Mouse (Mus musculus) testis, adult 2 months (tissue): ENCODE measurements around the gene Fsd1l. TPM values are rescaled to one million over a fixed set of nuclear protein-coding genes. Genes with fewer than 3 reads are reported as not detected.
"Not testable (repeated sequence)": the region's sequence is repeated elsewhere in the genome, so short reads cannot be mapped to it uniquely, and the experiment has no call there.

Experiments used
- H3K27ac ChIP-seq: fragments of 200-500 bp; 2 replicates; pipeline ENCODE4 v1.5.1; 2012; ENCODE audit warnings: low read depth, low read length; ENCODE audit not compliant: control insufficient read depth, insufficient read depth
- H3K27me3 ChIP-seq: fragments of 200-500 bp; 2 replicates; pipeline ENCODE4 v1.6.1; 2012; ENCODE audit warnings: mild to moderate bottlenecking, low read length, moderate library complexity; ENCODE audit not compliant: control insufficient read depth, insufficient read depth
- H3K36me3 ChIP-seq: fragments of 200-500 bp; 2 replicates; pipeline ENCODE4 v1.6.1; 2012; ENCODE audit warnings: mild to moderate bottlenecking, low read length; ENCODE audit not compliant: control insufficient read depth, insufficient read depth
- H3K4me1 ChIP-seq: fragments of 200-500 bp; 2 replicates; pipeline ENCODE4 v1.6.1; 2012; ENCODE audit warnings: low read length; ENCODE audit not compliant: control insufficient read depth, insufficient read depth
- H3K4me3 ChIP-seq: fragments of 200-500 bp; 2 replicates; pipeline ENCODE4 v1.5.1; 2012; ENCODE audit warnings: low read depth, mild to moderate bottlenecking, low read length, moderate library complexity, mixed read lengths; ENCODE audit not compliant: control insufficient read depth
- CTCF ChIP-seq: fragments of 200-500 bp; IDR thresholded peaks from 2 replicates; pipeline ENCODE4 v1.5.1; 2012; ENCODE audit warnings: low read depth, mild to moderate bottlenecking, inconsistent platforms, low read length, moderate library complexity; ENCODE audit not compliant: control insufficient read depth, insufficient read depth, insufficient replicate concordance
- POLR2A ChIP-seq: fragments of 200-500 bp; IDR thresholded peaks from 2 replicates; pipeline ENCODE4 v1.6.1; 2012; ENCODE audit warnings: low read depth, mild to moderate bottlenecking, inconsistent platforms, low read length, moderate library complexity; ENCODE audit not compliant: control insufficient read depth
- polyA plus RNA-seq: library from polyadenylated mRNA; depleted of rRNA; stranded (reverse); fragments of >200 nt; gene quantifications from 2 replicates; pipeline ENCODE4 v1.2.3, GENCODE M21; 2012

The Fsd1l gene
- polyA plus RNA-seq, 1 experiment: 2.5 TPM

DNA sequence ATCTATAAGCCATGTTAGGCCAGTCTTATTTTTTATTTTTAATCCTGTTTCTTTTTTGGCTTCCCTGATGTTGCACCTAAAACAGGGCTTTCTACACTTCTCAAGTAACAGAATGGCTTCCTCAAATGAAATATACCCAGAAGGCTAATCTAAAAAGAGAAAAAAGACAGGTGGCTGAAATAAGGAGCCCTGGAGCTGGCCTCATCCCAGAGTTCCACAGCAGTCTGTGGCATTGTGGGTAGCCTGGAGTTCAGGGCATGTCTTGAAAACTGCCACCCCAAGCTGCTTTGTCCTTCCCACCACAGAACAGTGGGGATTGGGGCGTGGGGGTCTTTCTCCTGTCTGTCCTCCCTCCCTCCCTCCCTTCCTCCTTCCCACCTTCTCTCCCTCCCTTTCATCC, 60.1 kb downstream of the Fsd1l start:
- TF ChIP-seq CTCF (no peak), POLR2A (no peak)

GRCm38 (mm10) chr4:53709166-53709565, 77.9 kb downstream of the Fsd1l start:
- not testable (repeated sequence) for H3K36me3 ChIP-seq, H3K27me3 ChIP-seq, H3K27ac ChIP-seq, H3K4me1 ChIP-seq, H3K4me3 ChIP-seq

More for the DNA sequence above, 60.1 kb downstream of the Fsd1l start:
- H3K4me3 ChIP-seq: no peak overlapping the region
- H3K4me1 ChIP-seq: no peaks in the 10 kb centered on the region
- no peak overlapping the region for H3K27ac ChIP-seq
- no peaks in the 10 kb centered on the region for H3K27me3 ChIP-seq
- H3K36me3 ChIP-seq: peaks cover 3% of the 10 kb centered on the region; the same call in 1 of the 2 replicates

- TF ChIP-seq POLR2A (no peak), CTCF (no peak)
- no peaks in the 10 kb centered on the region for H3K27me3 ChIP-seq
- H3K4me3 ChIP-seq: peak overlapping the region; percentile 39; the same call in 1 of the 2 replicates
- peaks cover 4% of the 10 kb centered on the region for H3K4me1 ChIP-seq
- no peaks in the 10 kb centered on the region for H3K36me3 ChIP-seq
- H3K27ac ChIP-seq: no peak overlapping the region
Observed at GRCm38 (mm10) chr4:53710021-53710420, 78.8 kb downstream of the Fsd1l start.

DNA sequence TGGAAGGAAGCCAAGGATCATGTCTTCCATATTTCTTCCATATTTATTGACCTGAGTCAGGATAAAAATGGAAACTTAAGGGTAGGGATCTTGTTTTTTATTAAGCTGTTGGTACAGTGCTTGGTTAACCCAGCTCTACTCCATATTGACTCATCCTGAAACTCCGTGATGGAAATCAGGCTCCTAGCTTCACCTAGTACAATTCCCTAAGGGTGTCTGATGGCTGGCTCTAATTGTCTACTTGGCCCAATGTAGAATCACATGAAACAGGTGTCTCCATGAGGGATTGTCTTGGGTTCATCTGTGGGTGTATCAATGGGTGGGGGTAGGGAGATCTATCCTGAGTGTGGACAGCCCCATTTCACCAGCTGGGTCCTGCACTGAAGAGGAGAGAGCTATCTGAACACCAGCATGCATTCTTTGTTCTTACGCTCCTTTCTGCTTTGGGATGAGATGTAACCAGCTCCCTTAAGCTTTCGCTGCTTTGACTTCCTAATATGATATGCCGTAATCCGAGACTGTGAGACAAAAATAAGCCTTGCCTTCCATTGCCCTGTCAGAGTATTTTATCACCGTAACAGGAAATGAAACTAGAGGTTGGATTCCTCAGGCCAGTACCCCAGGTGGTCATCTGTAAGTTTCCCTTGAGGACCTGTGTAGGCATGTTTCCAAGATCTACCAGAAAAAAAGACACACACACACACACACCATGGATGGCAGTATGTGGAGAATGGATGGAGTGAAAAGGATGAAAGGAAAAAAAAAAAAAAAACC, 79.5 kb downstream of the Fsd1l start:
- Histone ChIP-seq H3K4me1 (peaks cover 4% of the 10 kb centered on the region), H3K27ac (no peak overlapping the region), H3K27me3 (no peaks in the 10 kb centered on the region), H3K36me3 (no peaks in the 10 kb centered on the region; the same call in 1 of the 2 replicates), H3K4me3 (peak overlapping the region; percentile 63)
- TF ChIP-seq POLR2A (no peak), CTCF (no peak)

DNA sequence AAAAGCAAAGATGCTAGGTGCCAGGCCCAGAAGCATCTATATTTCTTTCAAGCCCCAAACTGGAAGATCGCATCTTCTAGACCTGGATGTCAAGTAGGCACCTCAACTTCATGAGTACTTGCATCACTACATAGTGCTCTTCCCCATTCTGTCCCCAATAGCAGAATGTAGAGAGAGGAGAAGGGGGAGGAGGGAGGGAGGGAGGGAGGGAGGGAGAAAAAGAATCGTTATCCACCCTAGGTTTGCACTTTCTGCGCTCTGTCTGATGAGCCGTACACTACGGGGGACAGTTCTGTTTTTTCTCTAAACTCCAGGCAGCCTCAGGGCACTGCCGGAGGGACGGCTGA, 82.4 kb downstream of the Fsd1l start, which contains the start of gene Fktn:
Gene Fktn, plus strand, starts transcription at position 295 of the 347 bp plus-strand sequence.
- H3K36me3 ChIP-seq: no peaks in the 10 kb centered on the region; the same call in 1 of the 2 replicates
- TF ChIP-seq CTCF (no peak), POLR2A (no peak)
- peak within 1 kb of the TSS; percentile 97 for H3K27ac ChIP-seq

GRCm38 (mm10) chr4:53714051-53714814, 83.0 kb downstream of the Fsd1l start:
- peak overlapping the region; percentile 97 for H3K27ac ChIP-seq
- no peaks in the 10 kb centered on the region for H3K27me3 ChIP-seq
- peaks cover 4% of the 10 kb centered on the region for H3K4me1 ChIP-seq
- no peaks in the 10 kb centered on the region; the same call in 1 of the 2 replicates for H3K36me3 ChIP-seq
- TF ChIP-seq POLR2A: peak; percentile 88
- no peak for TF ChIP-seq CTCF
- peak overlapping the region; percentile 98 for H3K4me3 ChIP-seq

More for the DNA sequence above, 82.4 kb downstream of the Fsd1l start, which contains the start of gene Fktn:
- H3K4me3 ChIP-seq: peak within 1 kb of the TSS; percentile 98
- no peaks in the 10 kb centered on the region for H3K27me3 ChIP-seq
- H3K4me1 ChIP-seq: peaks cover 6% of the 10 kb centered on the region

DNA sequence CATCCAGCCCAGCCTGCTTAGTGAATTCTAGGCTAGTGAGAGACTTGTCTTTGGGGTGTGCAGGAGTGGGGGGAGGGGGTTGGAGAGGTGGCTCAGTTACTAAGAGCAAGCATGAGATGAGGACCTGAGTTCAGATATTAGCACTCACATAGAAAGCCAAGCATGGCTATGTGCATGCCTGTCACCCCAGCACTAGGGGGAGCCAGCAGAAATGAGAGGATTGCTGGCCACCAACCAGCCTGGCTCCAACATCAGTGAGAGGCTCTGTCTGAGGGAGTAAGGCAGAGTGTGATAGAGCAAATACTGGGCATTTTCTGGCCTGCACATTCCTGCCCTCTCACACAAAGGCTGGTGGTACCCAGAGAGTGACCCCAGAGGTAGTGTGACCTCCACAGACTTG, 84.7 kb downstream of the Fsd1l start:
- H3K4me1 ChIP-seq: peaks cover 4% of the 10 kb centered on the region
- H3K27me3 ChIP-seq: no peaks in the 10 kb centered on the region
- TF ChIP-seq CTCF (peak; percentile 28; the same call in 1 of the 2 replicates), POLR2A (no peak)
- H3K36me3 ChIP-seq: peaks cover 2% of the 10 kb centered on the region
- no peak overlapping the region for H3K4me3 ChIP-seq
- no peak overlapping the region for H3K27ac ChIP-seq
